8 mouse cellular contexts compared by ENCODE assay signal in genomic region chr8:84012499-84013165, GRCm38 (mm10). TPM values are rescaled to one million over a fixed set of nuclear protein-coding genes. Genes with fewer than 3 reads are reported as not detected.
DNase-seq lines count a peak whose midpoint lies in the region; ATAC-seq and TF ChIP-seq lines count a peak whose summit lies in the region.

No protein-coding gene starts in this region.

- ATAC-seq in megakaryocyte, adult 5-6 weeks (ENCODE audit: poor library complexity, severe bottlenecking) = no peak
- ATAC-seq in heart, postnatal 0 days (ENCODE audit: insufficient read depth, low read depth) = peak; percentile 22; the same call in 1 of the 2 replicates
- ATAC-seq in limb, embryonic 11.5 days (ENCODE audit: insufficient number of reproducible peaks, low FRiP score, low TSS enrichment, low read depth) = no peak
- no peak for ATAC-seq in neural tube, embryonic 12.5 days (ENCODE audit: low FRiP score, low read depth)

- no peak for TF ChIP-seq EP300 in heart, postnatal 0 days (IDR thresholded peaks at IDR 0.05; ENCODE audit: low read depth)

- H3K9ac ChIP-seq in heart, postnatal 0 days (replicated peaks; ENCODE audit: low read depth, low read length) = no peak overlapping the region; the same call in 1 of the 2 replicates
- H3K9ac ChIP-seq in limb, embryonic 11.5 days (ENCODE audit: low read length) = peak overlapping the region; percentile 30; the same call in 1 of the 2 replicates
- H3K9ac ChIP-seq in neural tube, embryonic 12.5 days = 0 out of 2 replicates have a peak overlapping the region, but pooled peaks have one; percentile 18

- DNase-seq in heart, postnatal 0 days (ENCODE audit: low spot score) = no peak
- DNase-seq in limb, embryonic 11.5 days (ENCODE audit: low spot score) = no peak
- DNase-seq in adrenal gland, adult (ENCODE audit: inconsistent age in 2 of 2, low spot score in 1 of 2) = no peak
- no peak for DNase-seq in c-Kit-positive CD71-positive TER-119-positive erythroid progenitor cells, embryonic 14.5 days (ENCODE audit: low spot score)
- no peak for DNase-seq in spleen, adult 12 weeks (ENCODE audit: low spot score)

- H3K4me2 ChIP-seq in heart, postnatal 0 days (ENCODE audit: low read depth, low read length) = peak overlapping the region; percentile 90
- H3K4me2 ChIP-seq in limb, embryonic 11.5 days (ENCODE audit: low read depth, severe bottlenecking) = peak overlapping the region; percentile 93
- peak overlapping the region; percentile 96 for H3K4me2 ChIP-seq in neural tube, embryonic 12.5 days (replicated peaks)

- 21% methylated on average over 35 of the region's 35 CpGs for WGBS in heart, postnatal 0 days
- 6% methylated on average over 35 of the region's 35 CpGs for WGBS in limb, embryonic 11.5 days
- WGBS in neural tube, embryonic 12.5 days = 5% methylated on average over 35 of the region's 35 CpGs

- no peaks in the 10 kb centered on the region for H3K36me3 ChIP-seq in megakaryocyte, embryonic 14.5 days (replicated peaks; ENCODE audit: low read length)
- no peaks in the 10 kb centered on the region for H3K36me3 ChIP-seq in heart, postnatal 0 days (replicated peaks; ENCODE audit: control insufficient read depth, insufficient read depth, low read length)
- H3K36me3 ChIP-seq in limb, embryonic 11.5 days (ENCODE audit: control insufficient read depth, insufficient read depth, low read length) = no peaks in the 10 kb centered on the region
- H3K36me3 ChIP-seq in neural tube, embryonic 12.5 days = no peaks in the 10 kb centered on the region

- peaks cover 59% of the 10 kb centered on the region for H3K27me3 ChIP-seq in megakaryocyte, embryonic 14.5 days (replicated peaks)
- H3K27me3 ChIP-seq in heart, postnatal 0 days (ENCODE audit: control insufficient read depth, insufficient read depth, low read length) = peaks cover 37% of the 10 kb centered on the region
- H3K27me3 ChIP-seq in limb, embryonic 11.5 days (ENCODE audit: control insufficient read depth, insufficient read depth, low read length) = peaks cover 36% of the 10 kb centered on the region
- peaks cover 37% of the 10 kb centered on the region for H3K27me3 ChIP-seq in neural tube, embryonic 12.5 days (replicated peaks)

- H3K4me3 ChIP-seq in megakaryocyte, embryonic 14.5 days (replicated peaks) = peak overlapping the region; percentile 93
- peak overlapping the region; percentile 53 for H3K4me3 ChIP-seq in heart, postnatal 0 days (ENCODE audit: low read depth, low read length)
- peak overlapping the region; percentile 49 for H3K4me3 ChIP-seq in limb, embryonic 11.5 days (ENCODE audit: low read depth, low read length)
- H3K4me3 ChIP-seq in neural tube, embryonic 12.5 days = peak overlapping the region; percentile 16; the same call in 1 of the 2 replicates

- no peak overlapping the region for H3K27ac ChIP-seq in heart, postnatal 0 days (ENCODE audit: low read depth)
- no peak overlapping the region for H3K27ac ChIP-seq in limb, embryonic 11.5 days (replicated peaks; ENCODE audit: low read depth, low read length)
- no peak overlapping the region for H3K27ac ChIP-seq in neural tube, embryonic 12.5 days

- H3K9me3 ChIP-seq in megakaryocyte, embryonic 14.5 days = peaks cover 10% of the 10 kb centered on the region
- no peaks in the 10 kb centered on the region for H3K9me3 ChIP-seq in heart, postnatal 0 days (replicated peaks; ENCODE audit: control insufficient read depth, low read length)
- H3K9me3 ChIP-seq in limb, embryonic 11.5 days (ENCODE audit: control insufficient read depth, low read length) = no peaks in the 10 kb centered on the region; the same call in 1 of the 2 replicates
- H3K9me3 ChIP-seq in neural tube, embryonic 12.5 days = no peaks in the 10 kb centered on the region

- H3K4me1 ChIP-seq in megakaryocyte, embryonic 14.5 days = peaks cover 35% of the 10 kb centered on the region
- peaks cover 18% of the 10 kb centered on the region for H3K4me1 ChIP-seq in heart, postnatal 0 days (ENCODE audit: control insufficient read depth, insufficient read depth)
- peaks cover 23% of the 10 kb centered on the region for H3K4me1 ChIP-seq in limb, embryonic 11.5 days (ENCODE audit: control insufficient read depth, insufficient read depth, low read length)
- peaks cover 24% of the 10 kb centered on the region for H3K4me1 ChIP-seq in neural tube, embryonic 12.5 days

- no peak for TF ChIP-seq CTCF in heart, postnatal 0 days (IDR thresholded peaks at IDR 0.05; ENCODE audit: low read depth)

RNA-seq across cellular contexts. Expression of gene 2210011C24Rik, which starts 0.7 kb away (rescaled TPM):
- polyA plus RNA-seq in megakaryocyte, embryonic 14.5 days (2012; ENCODE audit: insufficient read depth, low replicate concordance) = not detected in 2 replicates
- not detected in 2 replicates for total RNA-seq in megakaryocyte, adult 5-6 weeks (2015)
- total RNA-seq in megakaryocyte, adult 5-6 weeks (2017) = not detected in 2 replicates
- 17.8 TPM in 1 of 2 replicates, not detected in the other for total RNA-seq in heart, postnatal 0 days (2014; rRNA removed; ENCODE audit: low replicate concordance)
- polyA plus RNA-seq in heart, postnatal 0 days (2015; fragmentation: Nextera tagmentation; extraction: Ambion mirVana) = 0.48 and 0.88 TPM in 2 replicates
- 0.18 and 0.35 TPM in 2 replicates for polyA plus RNA-seq in limb, embryonic 11.5 days (2014; fragmentation: Nextera tagmentation; extraction: Ambion mirVana)
- 0.54 TPM in 1 of 2 replicates, not detected in the other for polyA plus RNA-seq in neural tube, embryonic 12.5 days (2016; fragmentation: Nextera tagmentation; extraction: Ambion mirVana)

RNA-seq across cellular contexts. Expression of gene Palm3, which starts 8.6 kb away (rescaled TPM):
- not detected in 2 replicates for polyA plus RNA-seq in megakaryocyte, embryonic 14.5 days (2012; ENCODE audit: insufficient read depth, low replicate concordance)
- total RNA-seq in megakaryocyte, adult 5-6 weeks (2015) = not detected in 2 replicates
- total RNA-seq in megakaryocyte, adult 5-6 weeks (2017) = not detected in 2 replicates
- total RNA-seq in heart, postnatal 0 days (2014; rRNA removed; ENCODE audit: low replicate concordance) = not detected in 2 replicates
- polyA plus RNA-seq in heart, postnatal 0 days (2015; fragmentation: Nextera tagmentation; extraction: Ambion mirVana) = 0.33 and 0.41 TPM in 2 replicates
- 1.1 and 2.1 TPM in 2 replicates for polyA plus RNA-seq in limb, embryonic 11.5 days (2014; fragmentation: Nextera tagmentation; extraction: Ambion mirVana)
- polyA plus RNA-seq in neural tube, embryonic 12.5 days (2016; fragmentation: Nextera tagmentation; extraction: Ambion mirVana) = 10.2 and 10.8 TPM in 2 replicates

RNA-seq across cellular contexts. Expression of gene 1700067K01Rik, which starts 11.3 kb away (rescaled TPM):
- 0.75 and 2.7 TPM in 2 replicates for polyA plus RNA-seq in megakaryocyte, embryonic 14.5 days (2012; ENCODE audit: insufficient read depth, low replicate concordance)
- 0.16 TPM in 1 of 2 replicates, not detected in the other for total RNA-seq in megakaryocyte, adult 5-6 weeks (2015)
- 0.41 TPM in 1 of 2 replicates, not detected in the other for total RNA-seq in megakaryocyte, adult 5-6 weeks (2017)
- not detected in 2 replicates for total RNA-seq in heart, postnatal 0 days (2014; rRNA removed; ENCODE audit: low replicate concordance)
- polyA plus RNA-seq in heart, postnatal 0 days (2015; fragmentation: Nextera tagmentation; extraction: Ambion mirVana) = 0.96 and 1.3 TPM in 2 replicates
- 1.2 and 1.5 TPM in 2 replicates for polyA plus RNA-seq in limb, embryonic 11.5 days (2014; fragmentation: Nextera tagmentation; extraction: Ambion mirVana)
- polyA plus RNA-seq in neural tube, embryonic 12.5 days (2016; fragmentation: Nextera tagmentation; extraction: Ambion mirVana) = 0.83 and 0.95 TPM in 2 replicates

RNA-seq across cellular contexts. Expression of gene Samd1, which starts 15.2 kb away (rescaled TPM):
- 72.0 and 104 TPM in 2 replicates for polyA plus RNA-seq in megakaryocyte, embryonic 14.5 days (2012; ENCODE audit: insufficient read depth, low replicate concordance)
- 63.0 and 69.1 TPM in 2 replicates for total RNA-seq in megakaryocyte, adult 5-6 weeks (2015)
- 46.6 and 48.4 TPM in 2 replicates for total RNA-seq in megakaryocyte, adult 5-6 weeks (2017)
- total RNA-seq in heart, postnatal 0 days (2014; rRNA removed; ENCODE audit: low replicate concordance) = 46.3 and 52.0 TPM in 2 replicates
- polyA plus RNA-seq in heart, postnatal 0 days (2015; fragmentation: Nextera tagmentation; extraction: Ambion mirVana) = 3.6 and 3.7 TPM in 2 replicates
- 18.9 and 19.0 TPM in 2 replicates for polyA plus RNA-seq in limb, embryonic 11.5 days (2014; fragmentation: Nextera tagmentation; extraction: Ambion mirVana)
- polyA plus RNA-seq in neural tube, embryonic 12.5 days (2016; fragmentation: Nextera tagmentation; extraction: Ambion mirVana) = 9.7 and 9.8 TPM in 2 replicates

RNA-seq across cellular contexts. Expression of gene Il27ra, which starts 29.8 kb away (rescaled TPM):
- 7.7 and 7.9 TPM in 2 replicates for polyA plus RNA-seq in megakaryocyte, embryonic 14.5 days (2012; ENCODE audit: insufficient read depth, low replicate concordance)
- total RNA-seq in megakaryocyte, adult 5-6 weeks (2015) = 1.5 and 2.2 TPM in 2 replicates
- total RNA-seq in megakaryocyte, adult 5-6 weeks (2017) = 0.12 and 0.73 TPM in 2 replicates
- total RNA-seq in heart, postnatal 0 days (2014; rRNA removed; ENCODE audit: low replicate concordance) = 3.9 and 5.6 TPM in 2 replicates
- 2.6 and 3.6 TPM in 2 replicates for polyA plus RNA-seq in heart, postnatal 0 days (2015; fragmentation: Nextera tagmentation; extraction: Ambion mirVana)
- polyA plus RNA-seq in limb, embryonic 11.5 days (2014; fragmentation: Nextera tagmentation; extraction: Ambion mirVana) = 0.20 and 0.27 TPM in 2 replicates
- 0.28 and 0.29 TPM in 2 replicates for polyA plus RNA-seq in neural tube, embryonic 12.5 days (2016; fragmentation: Nextera tagmentation; extraction: Ambion mirVana)

Comparison
In these comparisons a context has a peak if more than half of its experiments do, and no peak if none do; other contexts are left out.
1. H3K4me3 ChIP-seq: peak in every context shown above with its lines; median percentile 93 in megakaryocyte, embryonic 14.5 days; 53 in heart, postnatal 0 days; 49 in limb, embryonic 11.5 days; 16 in neural tube, embryonic 12.5 days.